Mouse (Mus musculus) urinary bladder, postnatal 36 days (tissue): ENCODE measurements at regions not wholly inside any gene's neighbourhood (a gene's known extent, or its start where the extent isn't known, plus 50 kb on each side); places are given as distances from the start of the nearest gene placed in this dataset.
A peak's percentile ranks its signal among the peaks of the same experiment; 100 is the strongest.

ENCODE experiments used
- DNase-seq, 2 experiments: peaks; one replicate each; pipeline ENCODE4 v3.0.0; 2022; ENCODE audit warnings: low spot score in 2 of 2, mixed read lengths in 1 of 2

DNA sequence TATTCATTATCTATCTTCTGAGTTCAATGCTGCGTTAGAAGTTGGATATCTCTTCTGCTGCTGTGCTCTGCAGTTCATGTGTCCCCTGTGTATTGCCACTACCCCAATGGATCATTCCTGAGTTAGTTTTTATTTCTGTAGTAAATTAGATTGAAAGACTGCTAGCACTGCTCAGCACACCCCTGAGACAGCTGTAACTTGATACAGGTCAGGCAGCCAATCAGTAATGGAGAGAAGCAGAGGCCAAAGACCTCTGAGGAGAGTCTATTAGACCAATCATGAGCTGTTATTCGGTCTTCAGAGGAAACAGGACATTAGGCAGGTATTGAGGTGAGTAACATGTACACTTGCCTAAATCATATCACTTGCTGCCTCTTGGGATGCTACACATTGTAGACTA is 837.5 kb upstream of the Chordc1 start:
- no peak for DNase-seq

DNA sequence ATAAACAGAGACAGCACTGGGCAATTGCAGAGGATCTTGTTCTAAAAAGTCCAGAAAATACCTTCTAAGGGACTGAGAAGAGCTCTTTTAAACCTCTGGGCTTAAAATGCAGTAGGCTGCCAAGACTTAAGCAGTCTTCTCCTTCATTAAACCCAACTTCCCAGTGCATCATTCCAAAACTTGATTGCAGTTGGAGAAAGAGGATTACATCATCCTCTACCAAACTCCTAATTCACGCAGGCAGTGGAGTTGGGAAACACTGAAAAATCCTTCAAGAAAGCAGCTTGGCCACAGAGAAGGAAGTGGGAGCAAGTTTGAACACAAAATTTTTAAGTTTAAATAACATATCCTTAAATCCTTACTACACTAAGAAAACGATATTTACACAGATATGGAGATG is 825.5 kb upstream of the Chordc1 start:
- no peak for DNase-seq

DNA sequence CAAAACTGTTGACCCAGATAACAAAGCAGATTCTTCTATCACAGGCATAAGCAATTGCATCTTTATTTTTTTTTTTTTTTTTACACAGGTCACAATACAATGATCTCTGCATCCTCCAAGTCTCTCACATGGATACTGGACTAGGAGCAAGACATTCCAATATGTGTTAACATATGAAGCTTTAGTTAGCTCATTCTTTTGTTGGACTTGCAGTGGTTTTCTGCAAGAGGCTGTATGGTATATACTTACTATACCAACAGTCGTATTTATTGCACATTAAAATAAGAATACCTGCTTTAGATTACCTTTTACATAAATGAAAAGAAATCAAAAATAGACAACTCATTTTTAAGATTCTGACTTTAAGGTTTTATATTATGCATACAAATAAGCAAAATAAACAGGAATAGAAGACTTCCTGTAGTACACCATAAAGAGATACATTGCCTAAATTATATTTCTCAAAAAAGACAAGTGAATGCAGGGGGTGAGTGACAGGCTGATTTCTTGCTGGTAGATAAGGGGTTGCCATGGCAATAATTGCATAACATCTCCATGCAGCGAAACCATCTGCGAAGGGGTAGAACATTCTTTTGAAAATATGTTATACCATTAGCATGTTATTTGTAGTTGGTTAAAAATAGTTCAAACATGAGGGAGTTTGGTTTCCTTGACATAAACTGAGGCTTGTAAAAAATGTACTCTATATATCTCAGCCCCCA is 807.1 kb upstream of the Chordc1 start:
- DNase-seq = no peak

DNA sequence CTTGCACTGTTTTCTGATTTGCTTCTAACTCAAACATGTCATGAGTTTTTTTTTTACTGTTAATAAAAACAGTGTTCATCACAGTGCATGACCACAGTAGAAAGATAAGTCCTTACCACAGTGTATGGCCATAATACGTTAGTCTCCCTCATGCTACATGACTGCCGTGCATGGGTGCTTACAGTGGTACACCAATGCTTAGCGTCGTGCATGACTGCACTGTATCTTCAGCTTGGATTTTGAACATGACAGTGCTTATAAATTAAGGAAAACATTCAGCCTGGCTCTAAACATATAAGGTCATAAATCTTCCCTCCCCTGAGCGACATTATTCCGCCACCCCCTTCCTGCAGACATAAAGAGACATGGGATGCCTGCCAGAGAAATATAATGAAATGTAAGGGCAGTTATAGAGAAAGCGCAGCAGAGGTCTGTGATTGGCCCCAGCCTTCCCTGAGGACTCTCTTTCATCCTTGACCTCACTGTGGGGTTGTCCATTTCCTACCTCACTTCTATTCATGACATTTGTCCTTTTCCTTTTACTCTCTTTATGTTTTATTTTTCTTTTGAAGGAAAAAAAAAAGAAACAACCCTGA is 791.7 kb upstream of the Chordc1 start:
- DNase-seq = no peak

DNA sequence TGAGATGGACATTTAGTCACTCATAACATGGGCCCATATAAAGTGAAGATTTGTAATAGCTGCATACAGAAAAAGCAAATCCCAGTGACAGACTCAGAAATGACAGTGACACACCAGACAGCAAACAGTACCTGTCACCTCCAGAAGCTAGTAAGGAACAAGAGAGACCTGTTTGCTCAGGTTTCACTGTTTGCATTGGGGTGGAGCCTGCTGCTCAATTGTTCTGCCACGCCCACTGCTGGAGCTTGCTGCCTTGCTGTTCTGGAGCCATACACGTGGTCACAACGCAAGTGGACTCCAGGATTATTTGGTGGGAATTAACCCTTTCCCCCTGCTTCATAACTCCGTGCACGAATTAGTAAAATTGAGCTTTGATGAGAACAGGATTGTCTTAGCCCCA is 783.2 kb upstream of the Chordc1 start:
- DNase-seq = peak in 1 of 2 experiments; percentile 1

DNA sequence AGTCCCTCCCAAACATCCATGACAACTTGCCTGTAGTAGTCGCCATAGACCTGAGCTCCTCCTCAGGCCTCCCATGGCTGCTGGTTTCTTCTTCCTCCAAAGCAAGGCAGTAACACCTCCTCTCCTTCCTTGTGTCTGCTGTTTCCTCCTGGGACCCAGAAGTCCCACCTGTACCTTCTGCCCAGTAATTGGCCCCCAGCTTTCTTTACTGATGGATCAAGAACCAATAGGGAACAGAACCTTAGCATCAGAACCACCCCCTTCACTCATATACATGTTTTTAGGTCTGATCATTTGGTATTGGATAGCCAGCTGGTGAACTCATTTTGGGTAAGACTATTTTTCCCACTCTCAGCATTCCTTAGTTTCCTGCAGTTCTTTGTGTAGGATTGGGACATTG is 735.7 kb upstream of the Chordc1 start:
- no peak for DNase-seq

DNA sequence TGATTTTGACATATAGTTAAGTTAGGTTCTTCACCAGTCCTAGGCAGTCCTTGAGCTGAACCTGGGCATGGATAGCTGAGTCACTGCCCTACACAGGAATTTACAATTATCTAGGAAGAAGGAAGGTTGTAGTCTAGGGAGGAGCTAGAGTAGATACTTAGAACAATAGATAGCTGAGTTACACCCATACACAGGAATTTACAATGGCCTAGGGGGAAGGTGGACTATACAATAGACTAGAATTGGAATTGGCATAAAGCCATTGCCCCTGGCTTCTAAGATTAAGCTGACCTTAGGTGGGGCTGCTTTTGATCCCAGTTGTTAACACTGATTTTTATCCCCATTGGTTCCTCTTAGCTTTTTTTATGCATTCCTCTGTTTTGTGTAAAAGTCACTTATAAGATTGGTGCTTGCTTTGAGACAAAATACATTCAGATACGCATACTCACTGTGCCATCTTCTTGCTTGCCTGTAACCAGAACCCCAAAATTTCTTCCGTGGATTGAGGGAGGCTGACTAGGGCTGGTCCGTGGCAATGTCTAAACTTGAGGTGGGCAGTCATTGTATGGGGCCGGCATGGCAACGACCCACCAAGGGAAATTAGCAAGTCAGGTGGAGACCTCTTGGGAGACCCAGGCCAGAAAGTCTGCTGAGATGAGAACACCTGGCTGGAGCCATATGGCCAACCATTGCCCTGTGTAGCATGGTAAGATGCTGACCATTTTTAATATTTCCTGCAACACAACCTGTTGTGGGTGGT is 734.1 kb upstream of the Chordc1 start:
- DNase-seq = no peak

DNA sequence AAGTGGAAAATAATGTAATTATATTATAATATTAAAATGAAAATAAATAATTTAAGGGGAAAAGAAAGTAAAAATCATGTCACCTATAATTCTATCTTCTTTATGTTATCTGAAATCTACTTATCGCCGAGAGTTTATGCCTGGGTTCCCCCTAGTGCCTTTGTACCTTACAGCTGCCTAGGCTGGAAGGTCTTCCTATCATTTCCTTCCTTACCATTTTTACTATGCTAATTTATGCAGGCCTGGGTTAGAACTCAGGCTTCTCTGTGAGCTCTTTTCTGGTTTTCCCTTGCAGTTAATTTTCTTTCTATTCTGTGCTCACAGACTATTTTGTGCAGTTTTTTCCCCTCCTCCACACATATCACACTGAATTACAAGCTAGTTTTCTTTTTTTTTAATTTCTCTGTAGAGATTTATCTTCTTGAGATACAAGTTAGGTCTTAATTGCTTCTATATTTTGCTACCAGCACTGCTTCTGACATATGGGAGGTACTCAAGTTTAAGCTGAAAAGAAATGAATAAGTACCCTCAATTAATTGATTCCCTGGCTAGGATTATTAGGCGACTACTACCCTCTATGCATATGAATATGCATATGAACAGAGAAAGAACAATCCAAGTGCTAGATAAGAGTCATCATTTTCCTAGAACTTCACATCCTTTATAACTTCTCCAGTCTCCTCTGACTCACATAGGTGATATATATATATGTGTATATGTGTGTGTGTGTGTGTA is 724.0 kb upstream of the Chordc1 start:
- DNase-seq = no peak

DNA sequence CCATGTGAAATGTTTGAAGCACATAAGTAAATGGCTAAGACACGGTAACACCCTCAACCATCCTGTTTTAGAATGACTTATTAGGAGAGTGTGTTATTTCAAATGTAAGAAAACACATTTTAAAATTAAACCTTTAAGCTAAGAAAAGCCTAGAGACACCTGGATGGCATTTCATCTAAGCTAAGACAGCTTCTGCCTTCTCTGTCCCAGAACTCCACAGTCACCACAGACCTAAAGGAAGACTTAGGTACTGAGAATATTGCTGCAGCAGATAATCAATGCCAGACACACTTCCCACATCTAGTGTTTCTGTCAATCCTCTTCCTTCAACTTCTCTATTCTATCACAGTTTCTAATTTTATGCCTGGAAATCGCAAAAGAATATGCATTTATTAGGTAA is 704.4 kb upstream of the Chordc1 start:
- no peak for DNase-seq

DNA sequence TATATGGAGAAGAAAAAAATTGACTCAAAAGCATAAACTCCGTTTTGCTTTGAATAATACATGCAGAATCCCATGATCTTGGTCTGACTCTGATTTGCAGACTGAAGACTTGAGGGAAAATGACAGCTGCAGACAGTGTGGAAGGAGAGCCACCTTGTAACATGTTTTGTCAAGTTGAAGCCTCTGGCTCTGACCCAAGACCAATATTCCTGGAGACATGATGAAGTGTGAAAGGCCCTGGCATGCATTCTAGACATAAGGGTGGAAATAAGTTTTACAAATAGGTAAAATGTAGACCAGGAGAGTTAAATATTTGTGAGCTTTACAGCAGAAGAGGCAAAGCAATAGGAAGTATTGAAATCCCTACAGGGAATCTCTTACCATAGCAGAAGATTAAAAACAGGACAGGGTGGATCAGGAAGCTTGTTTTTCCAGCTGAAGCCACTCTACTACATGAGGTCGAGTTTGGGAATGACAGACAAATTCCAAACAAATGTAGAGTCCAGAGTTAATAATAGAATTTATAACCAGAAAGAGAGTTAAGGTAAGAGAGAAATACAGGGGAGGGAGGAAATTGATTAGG is 703.9 kb upstream of the Chordc1 start:
- no peak for DNase-seq

DNA sequence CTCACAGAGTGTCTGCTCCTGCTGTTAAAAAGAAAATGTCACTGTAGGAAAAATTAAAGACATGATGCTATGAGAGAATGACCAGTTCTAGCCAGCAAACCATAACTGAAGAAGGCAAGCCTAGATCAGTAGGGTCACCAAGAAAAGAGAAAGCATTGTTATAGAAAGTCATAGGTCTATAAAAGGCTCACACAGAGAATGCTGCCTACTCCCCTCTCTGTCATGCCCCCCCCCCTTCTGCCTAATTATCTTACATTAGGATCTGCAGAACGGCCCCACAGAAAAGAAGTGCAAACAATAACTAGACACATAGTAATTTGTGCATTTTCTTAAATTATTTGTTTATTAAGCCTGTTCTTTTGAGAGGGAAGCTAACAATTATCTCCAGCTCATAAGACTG is 680.8 kb upstream of the Chordc1 start:
- no peak for DNase-seq

DNA sequence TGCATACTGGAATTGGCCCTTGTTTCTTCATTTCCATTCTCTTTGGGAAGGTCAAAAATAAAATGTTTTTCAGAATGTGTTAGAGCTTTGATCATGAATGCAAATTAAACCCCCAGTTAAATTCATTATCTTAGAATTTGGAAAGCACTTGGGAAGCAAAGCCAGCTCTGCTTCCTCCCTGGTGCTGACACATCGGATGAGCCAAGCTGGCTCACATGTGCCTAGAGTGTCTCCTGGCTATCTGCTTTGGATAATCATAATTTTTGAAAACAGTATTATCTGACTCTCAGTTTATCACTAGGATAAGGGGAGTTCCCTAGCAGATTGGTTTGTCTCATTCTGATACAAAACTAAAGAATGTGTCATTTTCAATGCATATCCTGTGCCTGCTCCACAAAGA is 649.4 kb upstream of the Chordc1 start:
- no peak for DNase-seq

DNA sequence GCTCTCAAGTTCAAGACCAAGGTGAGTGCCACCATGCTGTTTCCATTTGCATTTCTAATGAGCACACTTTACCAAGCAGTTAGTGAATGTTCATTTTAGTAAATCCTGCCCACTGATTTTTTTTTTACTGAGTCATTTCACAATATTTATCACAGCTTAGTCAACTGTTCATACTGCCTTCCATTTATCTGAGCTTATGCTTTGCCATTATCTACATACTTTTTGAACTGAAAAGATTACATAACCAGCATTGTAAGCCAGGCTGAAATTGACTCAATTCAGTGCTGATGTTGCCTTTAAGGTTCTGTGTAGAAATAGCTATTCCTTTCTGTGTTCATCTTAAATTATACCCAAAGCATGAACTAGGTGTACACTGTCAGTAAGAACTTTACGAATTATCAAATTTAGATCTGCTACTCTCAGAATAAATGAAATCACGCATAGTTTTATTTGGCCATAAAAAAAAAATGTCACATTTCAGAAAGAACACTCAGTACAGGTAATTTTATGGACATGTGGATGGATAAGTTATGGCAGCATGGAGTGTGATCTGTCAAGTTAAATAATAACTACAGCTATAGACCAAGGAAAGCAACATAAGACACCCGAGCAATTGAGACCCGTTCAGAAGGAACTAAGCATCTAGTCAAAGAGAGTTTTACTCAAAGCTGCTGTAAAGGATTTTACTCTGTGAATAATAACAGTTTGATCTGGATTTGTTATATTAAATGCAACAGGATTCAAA is 645.9 kb upstream of the Chordc1 start:
- DNase-seq = no peak

DNA sequence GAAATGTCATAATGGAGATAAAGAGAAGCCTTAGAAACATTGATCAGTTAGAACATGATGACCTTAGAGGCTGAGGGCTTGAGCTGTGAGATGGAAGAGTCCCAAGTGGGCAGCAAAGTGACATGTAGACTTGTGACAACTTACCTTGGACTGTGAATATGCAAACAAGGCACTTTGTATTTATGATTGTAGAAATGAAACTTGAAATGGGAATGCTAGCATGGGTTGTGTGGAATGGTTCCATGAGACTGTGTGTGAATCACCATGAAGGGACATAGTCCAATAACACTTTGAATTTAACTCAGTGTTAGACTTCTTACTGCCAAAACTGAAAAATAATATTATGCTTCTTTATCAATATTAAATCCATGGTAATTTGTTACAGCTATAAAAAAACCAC is 638.1 kb upstream of the Chordc1 start:
- no peak for DNase-seq

DNA sequence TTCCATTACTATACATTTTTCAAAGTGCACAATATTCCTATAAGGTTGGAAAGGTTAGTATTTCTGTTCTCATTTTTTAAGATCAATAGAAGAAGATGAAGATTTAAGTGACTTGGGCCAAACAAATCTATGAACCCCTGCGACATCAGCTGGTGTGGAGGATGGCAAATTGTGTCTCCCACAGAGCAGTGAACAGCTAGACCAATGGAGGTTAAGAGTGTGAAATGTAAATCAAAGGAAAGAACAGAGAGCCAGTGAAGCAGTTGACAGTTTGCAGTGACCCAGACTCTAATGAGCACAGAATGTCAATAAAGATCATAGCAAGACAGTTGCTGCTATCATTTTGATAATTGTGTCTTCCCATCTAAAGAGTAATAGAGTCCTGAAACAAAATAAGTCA is 627.8 kb upstream of the Chordc1 start:
- no peak for DNase-seq

DNA sequence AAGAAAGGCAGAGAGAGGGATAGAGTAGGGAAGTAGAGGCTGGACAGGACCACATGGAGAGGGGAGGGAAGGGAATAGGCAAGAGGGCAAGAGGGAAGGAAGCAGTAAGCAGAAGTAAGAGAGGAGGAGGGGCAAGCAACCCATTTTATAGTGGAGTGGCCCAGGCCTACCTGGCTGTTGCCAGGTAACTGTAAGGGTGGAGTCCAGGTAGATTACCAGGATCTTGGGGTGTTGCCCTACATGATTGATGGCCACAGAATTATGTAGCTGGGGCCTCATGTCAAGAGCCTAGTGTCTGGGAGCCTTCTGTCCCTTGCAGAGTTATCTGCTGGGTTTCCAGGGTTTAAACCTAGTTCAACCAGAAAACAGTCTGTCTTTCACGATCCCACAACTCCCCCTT is 623.7 kb upstream of the Chordc1 start:
- DNase-seq = no peak

DNA sequence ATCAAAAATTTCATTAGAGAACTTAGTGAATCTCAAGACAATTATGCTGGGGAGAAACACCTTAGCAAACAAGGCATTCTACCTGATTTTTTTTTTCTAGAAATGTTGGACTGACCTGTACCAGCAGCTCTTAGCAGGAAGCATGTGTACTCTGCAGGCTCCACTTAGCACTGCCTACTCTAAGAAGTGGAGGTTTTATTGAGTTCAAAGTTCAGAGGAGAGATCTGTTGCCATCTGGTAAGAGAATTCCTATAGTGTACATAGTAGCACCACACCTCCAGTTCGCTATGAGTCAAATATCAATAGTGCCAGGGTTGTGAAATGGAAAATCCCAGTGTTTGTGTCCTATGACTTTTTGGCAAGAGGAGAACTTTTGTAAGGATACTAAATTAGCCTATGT is 616.4 kb upstream of the Chordc1 start:
- DNase-seq = no peak
